Mouse (Mus musculus) midbrain, embryonic 11.5 days (tissue): ENCODE measurements around the gene Dnmt3b. TPM values are rescaled to one million over a fixed set of nuclear protein-coding genes. Genes with fewer than 3 reads are reported as not detected.
"Not testable (repeated sequence)": the region's sequence is repeated elsewhere in the genome, so short reads cannot be mapped to it uniquely, and the experiment has no call there.

Experiments used
- ATAC-seq: fragments of 200-750 bp; cut with Nextera tagmentation; 2 replicates; pipeline ENCODE4 v1.8.0; 2017; ENCODE audit warnings: moderate TSS enrichment, moderate library complexity; ENCODE audit not compliant: low FRiP score
- DNase-seq: peaks from one replicate; pipeline ENCODE4 v3.0.0; 2015; ENCODE audit warnings: low spot score; ENCODE audit errors: missing footprints
- H3K27ac ChIP-seq: fragments of 300-500 bp; sonication (generic); 2 replicates; pipeline ENCODE4 v1.5.1; 2014; ENCODE audit warnings: low read depth, low read length
- H3K27me3 ChIP-seq: fragments of 300-500 bp; sonication (generic); 2 replicates; pipeline ENCODE4 v1.6.1; 2014; ENCODE audit warnings: mild to moderate bottlenecking, low read length, moderate library complexity, mixed read lengths; ENCODE audit not compliant: control insufficient read depth, insufficient read depth
- H3K36me3 ChIP-seq: fragments of 300-500 bp; sonication (generic); 2 replicates; pipeline ENCODE4 v1.6.1; 2014; ENCODE audit warnings: mild to moderate bottlenecking, low read length, moderate library complexity, mixed read lengths; ENCODE audit not compliant: control insufficient read depth, insufficient read depth
- H3K4me1 ChIP-seq: fragments of 300-500 bp; sonication (generic); 2 replicates; pipeline ENCODE4 v1.6.1; 2014; ENCODE audit warnings: low read length; ENCODE audit not compliant: control insufficient read depth, insufficient read depth
- H3K4me2 ChIP-seq: fragments of 300-500 bp; sonication (generic); 2 replicates; pipeline ENCODE4 v1.6.1; 2014; ENCODE audit warnings: mild to moderate bottlenecking, moderate library complexity
- H3K4me3 ChIP-seq: fragments of 300-500 bp; sonication (generic); 2 replicates; pipeline ENCODE4 v1.5.1; 2014; ENCODE audit warnings: low read depth, low read length
- H3K9ac ChIP-seq: fragments of 300-500 bp; sonication (generic); 2 replicates; pipeline ENCODE4 v1.6.1; 2014; ENCODE audit warnings: low read length
- H3K9me3 ChIP-seq: fragments of 300-500 bp; sonication (generic); 2 replicates; pipeline ENCODE4 v1.6.1; 2016; ENCODE audit warnings: low read length; ENCODE audit not compliant: control insufficient read depth
- WGBS: fragments of 180-500 bp; shearing (Covaris S2); extraction: QIAGEN DNeasy Blood & Tissue Kit; methylation state at CpG from one replicate; pipeline ENCODE4 v1.1.7; 2014; 5-methylcytosine and 5-hydroxymethylcytosine counted together
- polyA plus RNA-seq: library from polyadenylated mRNA; unstranded; fragments of >200 nt; fragmentation: Nextera tagmentation; extraction: Ambion mirVana; gene quantifications from 2 replicates; pipeline ENCODE4 v1.2.1, GENCODE M21; 2014

The Dnmt3b gene
- polyA plus RNA-seq, 1 experiment from 2014 or later = 12.9 TPM

GRCm38 (mm10) chr2:153677550-153677949 is 28.3 kb downstream of the Dnmt3b start:
- Histone ChIP-seq H3K4me1 (no peaks in the 10 kb centered on the region), H3K4me2 (no peak overlapping the region), H3K9me3 (no peaks in the 10 kb centered on the region), H3K27me3 (no peaks in the 10 kb centered on the region), H3K9ac (no peak overlapping the region), H3K27ac (no peak overlapping the region), H3K4me3 (no peak overlapping the region), H3K36me3 (no peaks in the 10 kb centered on the region)
- ATAC-seq = no peak
- no peak for DNase-seq
- 92% methylated on average over 7 of the region's 7 CpGs for WGBS

GRCm38 (mm10) chr2:153679959-153680358 is 30.7 kb downstream of the Dnmt3b start:
- H3K9me3 ChIP-seq = no peaks in the 10 kb centered on the region
- H3K36me3 ChIP-seq = no peaks in the 10 kb centered on the region
- H3K4me1 ChIP-seq = no peaks in the 10 kb centered on the region
- H3K27me3 ChIP-seq = no peaks in the 10 kb centered on the region
- WGBS = 98% methylated on average over 1 of the region's 1 CpGs
- no peak overlapping the region for H3K4me2 ChIP-seq
- ATAC-seq (no peak), DNase-seq (no peak)
- H3K27ac ChIP-seq = no peak overlapping the region
- H3K9ac ChIP-seq = no peak overlapping the region
- H3K4me3 ChIP-seq = no peak overlapping the region

- not testable (repeated sequence) for H3K9me3 ChIP-seq, H3K4me2 ChIP-seq, H3K36me3 ChIP-seq, H3K4me3 ChIP-seq, H3K9ac ChIP-seq, H3K4me1 ChIP-seq, H3K27ac ChIP-seq, DNase-seq, ATAC-seq, H3K27me3 ChIP-seq
- WGBS = 79% methylated on average over 5 of the region's 7 CpGs
These were observed 44.2 kb downstream of the Dnmt3b start for GRCm38 (mm10) chr2:153693413-153693812.

GRCm38 (mm10) chr2:153694462-153695085 is 45.3 kb downstream of the Dnmt3b start:
- no peaks in the 10 kb centered on the region for H3K4me1 ChIP-seq
- WGBS = 66% methylated on average over 19 of the region's 19 CpGs
- no peak for DNase-seq

GRCm38 (mm10) chr2:153696352-153696751 is 47.1 kb downstream of the Dnmt3b start, which contains the start of gene Dnmt3c:
Gene Dnmt3c (plus strand): TSS chr2:153696652.
- ATAC-seq (no peak), DNase-seq (no peak)
- no peaks in the 10 kb centered on the region for H3K36me3 ChIP-seq
- no peaks in the 10 kb centered on the region for H3K9me3 ChIP-seq
- H3K27me3 ChIP-seq = no peaks in the 10 kb centered on the region
- no peak within 1 kb of the TSS for H3K9ac ChIP-seq
- H3K4me2 ChIP-seq = no peak within 1 kb of the TSS
- no peak within 1 kb of the TSS for H3K4me3 ChIP-seq
- H3K27ac ChIP-seq = no peak within 1 kb of the TSS
- no peaks in the 10 kb centered on the region for H3K4me1 ChIP-seq

More at GRCm38 (mm10) chr2:153694462-153695085, 45.3 kb downstream of the Dnmt3b start:
- no peaks in the 10 kb centered on the region for H3K36me3 ChIP-seq
- H3K27me3 ChIP-seq = no peaks in the 10 kb centered on the region
- no peaks in the 10 kb centered on the region for H3K9me3 ChIP-seq
- no peak overlapping the region for H3K4me2 ChIP-seq
- H3K4me3 ChIP-seq = no peak overlapping the region
- H3K27ac ChIP-seq = no peak overlapping the region
- H3K9ac ChIP-seq = no peak overlapping the region
- ATAC-seq = no peak

GRCm38 (mm10) chr2:153703389-153703788 is 54.1 kb downstream of the Dnmt3b start:
- no peak overlapping the region for H3K4me2 ChIP-seq
- peak; percentile 81 for DNase-seq
- H3K9me3 ChIP-seq = no peaks in the 10 kb centered on the region
- WGBS = 49% methylated on average over 6 of the region's 6 CpGs
- ATAC-seq = no peak
- no peak overlapping the region for H3K27ac ChIP-seq
- H3K4me3 ChIP-seq = no peak overlapping the region
- H3K27me3 ChIP-seq = no peaks in the 10 kb centered on the region
- H3K36me3 ChIP-seq = no peaks in the 10 kb centered on the region
- no peak overlapping the region for H3K9ac ChIP-seq
- H3K4me1 ChIP-seq = peaks cover 3% of the 10 kb centered on the region; the same call in 1 of the 2 replicates

- ATAC-seq (no peak), DNase-seq (peak; percentile 86)
- Histone ChIP-seq H3K9ac (no peak overlapping the region), H3K27me3 (no peaks in the 10 kb centered on the region), H3K9me3 (no peaks in the 10 kb centered on the region), H3K27ac (no peak overlapping the region), H3K36me3 (no peaks in the 10 kb centered on the region), H3K4me2 (no peak overlapping the region), H3K4me3 (no peak overlapping the region), H3K4me1 (no peaks in the 10 kb centered on the region)
- 57% methylated on average over 8 of the region's 8 CpGs for WGBS
These were observed 61.6 kb downstream of the Dnmt3b start for GRCm38 (mm10) chr2:153710701-153711330.

GRCm38 (mm10) chr2:153712646-153713091 is 63.4 kb downstream of the Dnmt3b start:
- DNase-seq = peak; percentile 37
- Histone ChIP-seq H3K4me3 (no peak overlapping the region), H3K27me3 (no peaks in the 10 kb centered on the region), H3K36me3 (no peaks in the 10 kb centered on the region), H3K9me3 (no peaks in the 10 kb centered on the region), H3K27ac (peak overlapping the region; percentile 3; the same call in 1 of the 2 replicates), H3K4me1 (no peaks in the 10 kb centered on the region), H3K9ac (no peak overlapping the region), H3K4me2 (no peak overlapping the region)
- no peak for ATAC-seq
- WGBS = 17% methylated on average over 3 of the region's 3 CpGs

GRCm38 (mm10) chr2:153713227-153713626 is 64.0 kb downstream of the Dnmt3b start:
- 41% methylated on average over 4 of the region's 4 CpGs for WGBS
- no peaks in the 10 kb centered on the region for H3K27me3 ChIP-seq
- no peak overlapping the region for H3K4me3 ChIP-seq
- H3K27ac ChIP-seq = no peak overlapping the region
- H3K9ac ChIP-seq = no peak overlapping the region
- ATAC-seq = 0 out of 2 replicates have a peak, but pooled peaks have one; percentile 30
- H3K9me3 ChIP-seq = no peaks in the 10 kb centered on the region
- no peak overlapping the region for H3K4me2 ChIP-seq
- peak; percentile 81 for DNase-seq
- no peaks in the 10 kb centered on the region for H3K4me1 ChIP-seq
- no peaks in the 10 kb centered on the region for H3K36me3 ChIP-seq
